Mouse (Mus musculus) ES-E14 (cell line): ENCODE measurements around the gene Sptssb. TPM values are rescaled to one million over a fixed set of nuclear protein-coding genes. Genes with fewer than 3 reads are reported as not detected.

ENCODE experiments used
- DNase-seq: peaks from one replicate; pipeline ENCODE4 v3.0.0-alpha.2; 2013; ENCODE audit warnings: low read depth, low spot score
- H3K27ac ChIP-seq: 2 replicates; pipeline ENCODE4 v1.5.1; 2012; ENCODE audit warnings: low read depth, mild to moderate bottlenecking, low read length, moderate library complexity, mixed read lengths; ENCODE audit not compliant: poor library complexity, insufficient read depth, severe bottlenecking
- H3K36me3 ChIP-seq: 2 replicates; pipeline ENCODE4 v1.6.1; 2012; ENCODE audit warnings: mild to moderate bottlenecking, low read length, moderate library complexity, mixed read lengths; ENCODE audit not compliant: control insufficient read depth, poor library complexity, insufficient read depth, severe bottlenecking
- H3K4me1 ChIP-seq, 2 experiments: fragments of 150-350 bp in 1 of 2; sonication (generic) in 1 of 2; 2 replicates each; pipeline ENCODE4 v1.6.1; 2012; ENCODE audit warnings: low read length in 2 of 2, mild to moderate bottlenecking in 1 of 2, mixed read lengths in 1 of 2; ENCODE audit not compliant: control insufficient read depth in 2 of 2, insufficient read depth in 2 of 2, poor library complexity in 1 of 2
- H3K4me3 ChIP-seq, 2 experiments: fragments of 150-350 bp in 1 of 2; sonication (generic) in 1 of 2; 2 replicates each; pipeline ENCODE4 v1.5.1; 2012; ENCODE audit warnings: low read length in 2 of 2, low read depth in 1 of 2, mild to moderate bottlenecking in 1 of 2, mixed read lengths in 1 of 2; ENCODE audit not compliant: insufficient read depth in 1 of 2, poor library complexity in 1 of 2, severe bottlenecking in 1 of 2
- H3K9ac ChIP-seq: 2 replicates; pipeline ENCODE4 v1.6.1; 2012; ENCODE audit warnings: low read depth, mild to moderate bottlenecking, low read length, mixed read lengths; ENCODE audit not compliant: poor library complexity, insufficient read depth, severe bottlenecking
- H3K9me3 ChIP-seq: fragments of 150-350 bp; sonication (generic); 2 replicates; pipeline ENCODE4 v1.6.1; 2012; ENCODE audit warnings: low read depth, mild to moderate bottlenecking, low read length; ENCODE audit not compliant: control insufficient read depth, insufficient read depth
- CHD2 ChIP-seq: IDR thresholded peaks from 2 replicates; pipeline ENCODE4 v1.6.1; 2014; ENCODE audit warnings: mild to moderate bottlenecking, low read depth, low read length, inconsistent platforms
- HCFC1 ChIP-seq: IDR thresholded peaks from 2 replicates; pipeline ENCODE4 v1.6.1; 2012; ENCODE audit warnings: low read length, inconsistent platforms, borderline replicate concordance; ENCODE audit not compliant: insufficient read depth
- MAFK ChIP-seq: IDR thresholded peaks from 2 replicates; pipeline ENCODE4 v1.6.1; 2014; ENCODE audit warnings: mild to moderate bottlenecking, low read depth, low read length, inconsistent platforms; ENCODE audit not compliant: insufficient read depth
- ZC3H11A ChIP-seq: IDR thresholded peaks from 2 replicates; pipeline ENCODE4 v1.6.1; 2012; ENCODE audit warnings: low read depth, mild to moderate bottlenecking, inconsistent platforms, low read length, borderline replicate concordance
- ZNF384 ChIP-seq: IDR thresholded peaks from 2 replicates; pipeline ENCODE4 v1.6.1; 2012; ENCODE audit warnings: low read depth, low read length, inconsistent platforms
- in situ Hi-C, 2 experiments: fragments of 600-800 bp; cut with MboI; formaldehyde crosslinking; loops; one replicate each; pipeline ENCODE4 v1.15.1; 2025; ENCODE audit warnings: low sequenced_read_pairs in 2 of 2, inconsistent platforms in 1 of 2; ENCODE audit not compliant: unreplicated experiment in 2 of 2
- total RNA-seq: library from RNA; depleted of rRNA; stranded (reverse); fragments of 300-350 nt; gene quantifications from 2 replicates; pipeline ENCODE4 v1.2.3, GENCODE M21; 2012; rRNA removed

Gene Sptssb
- total RNA-seq, 1 experiment: not detected

DNA sequence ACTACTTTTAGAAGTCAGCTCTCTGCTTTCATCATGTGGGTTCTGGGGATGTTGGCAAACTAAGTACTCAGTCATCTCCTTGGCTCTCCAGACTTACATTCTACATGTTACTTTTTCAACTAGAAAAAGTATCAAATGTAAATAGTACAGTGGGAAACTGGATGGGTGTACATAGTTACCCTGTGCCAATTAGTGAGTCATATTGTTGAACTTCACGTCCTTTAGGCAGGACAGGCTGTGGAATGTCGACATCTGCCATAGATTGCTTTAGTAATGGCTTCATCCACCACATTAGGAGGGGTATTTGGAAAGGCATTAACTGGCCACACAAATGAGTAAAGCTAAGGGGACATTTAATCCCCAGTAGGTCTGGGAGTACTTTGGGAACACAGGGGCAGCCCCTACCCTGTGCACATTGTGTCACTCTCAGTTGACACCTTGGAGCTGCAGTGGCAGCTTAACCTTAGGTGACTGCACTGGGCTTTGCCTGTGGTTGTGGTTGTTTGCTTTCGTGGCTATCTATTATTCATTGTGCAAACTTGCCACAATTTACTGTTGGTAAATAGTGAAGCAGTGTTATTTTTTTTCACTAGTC, 66.8 kb downstream of the Sptssb start:
- no peak for DNase-seq
- H3K9me3 ChIP-seq: no peaks in the 10 kb centered on the region
- no peak overlapping the region for H3K27ac ChIP-seq
- in situ Hi-C loops: no loop called here
- H3K9ac ChIP-seq: no peak overlapping the region
- H3K36me3 ChIP-seq: no peaks in the 10 kb centered on the region; the same call in 1 of the 2 replicates
- H3K4me1 ChIP-seq: no peaks in the 10 kb centered on the region
- H3K4me3 ChIP-seq: no peak overlapping the region
- TF ChIP-seq HCFC1 (no peak), CHD2 (no peak), ZC3H11A (no peak), ZNF384 (no peak), MAFK (no peak)

DNA sequence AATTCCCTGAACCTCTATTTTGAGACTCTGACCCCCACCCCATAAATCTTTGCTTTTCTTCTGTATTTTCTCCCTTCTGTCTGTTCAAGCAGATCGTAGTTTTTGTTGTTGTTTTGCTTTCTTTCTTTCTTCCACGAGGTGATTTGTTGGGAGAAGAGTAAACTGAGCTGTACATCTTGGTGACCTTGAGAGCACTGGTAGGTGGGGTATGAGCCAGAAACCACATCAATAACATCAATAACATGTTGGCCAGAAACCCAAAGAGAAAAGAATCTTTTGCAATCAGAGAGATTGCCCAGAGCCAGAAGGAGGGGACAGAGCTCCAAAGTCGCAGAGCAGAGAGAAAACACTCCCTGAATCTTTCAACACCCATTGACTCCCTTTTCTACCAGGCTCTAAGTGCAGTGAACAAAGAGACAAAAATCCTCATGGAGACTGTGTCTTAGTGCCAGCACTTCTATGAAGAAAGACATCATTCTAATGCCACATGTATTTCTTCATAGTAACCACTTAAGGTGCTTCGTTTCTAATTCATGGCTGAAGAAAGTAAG, 80.4 kb downstream of the Sptssb start:
- H3K36me3 ChIP-seq: no peaks in the 10 kb centered on the region
- in situ Hi-C loops: no loop called here
- no peaks in the 10 kb centered on the region for H3K9me3 ChIP-seq
- no peak overlapping the region for H3K27ac ChIP-seq
- no peak for TF ChIP-seq HCFC1
- no peak for TF ChIP-seq ZNF384
- no peak for TF ChIP-seq ZC3H11A
- no peak for TF ChIP-seq CHD2
- no peak for TF ChIP-seq MAFK
- no peak for DNase-seq
- H3K9ac ChIP-seq: no peak overlapping the region
- H3K4me1 ChIP-seq: no peaks in the 10 kb centered on the region
- no peak overlapping the region for H3K4me3 ChIP-seq

DNA sequence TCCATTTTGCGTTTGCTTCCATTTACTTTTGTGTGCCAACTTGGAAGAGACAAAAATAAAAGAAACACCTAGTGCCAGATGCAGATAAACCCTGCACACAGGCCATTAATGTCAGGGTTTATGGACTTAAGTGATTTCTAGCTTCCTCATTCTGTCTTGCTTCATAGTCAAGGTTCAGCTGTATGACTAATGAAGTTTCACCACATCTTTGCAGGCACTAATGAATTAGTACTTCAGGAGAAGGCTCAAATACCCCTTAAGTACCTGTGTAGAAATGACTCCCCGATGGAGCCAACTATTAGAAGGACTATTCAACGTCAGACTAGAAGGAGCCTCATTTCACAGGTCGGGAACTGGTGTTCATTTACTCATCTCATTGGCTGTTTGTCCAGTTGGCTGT, 86.4 kb downstream of the Sptssb start:
- Histone ChIP-seq H3K36me3 (no peaks in the 10 kb centered on the region), H3K9ac (no peak overlapping the region), H3K4me1 (no peaks in the 10 kb centered on the region), H3K9me3 (no peaks in the 10 kb centered on the region), H3K27ac (no peak overlapping the region), H3K4me3 (no peak overlapping the region)
- TF ChIP-seq ZC3H11A: no peak
- TF ChIP-seq CHD2: no peak
- no peak for TF ChIP-seq HCFC1
- TF ChIP-seq MAFK: no peak
- TF ChIP-seq ZNF384: no peak
- in situ Hi-C loops: no loop called here
- no peak for DNase-seq

Other genes with a start within 250 kb of the Sptssb start
- 141 and 213 TPM in 2 replicates for gene Nmd3, start 138.0 kb downstream of the Sptssb start, total RNA-seq
- 0.09 TPM in 1 of 2 replicates, not detected in the other for gene Otol1, start 147.7 kb upstream of the Sptssb start, total RNA-seq